ENCODE assay signal across 8 mouse cellular contexts in the genomic region with DNA sequence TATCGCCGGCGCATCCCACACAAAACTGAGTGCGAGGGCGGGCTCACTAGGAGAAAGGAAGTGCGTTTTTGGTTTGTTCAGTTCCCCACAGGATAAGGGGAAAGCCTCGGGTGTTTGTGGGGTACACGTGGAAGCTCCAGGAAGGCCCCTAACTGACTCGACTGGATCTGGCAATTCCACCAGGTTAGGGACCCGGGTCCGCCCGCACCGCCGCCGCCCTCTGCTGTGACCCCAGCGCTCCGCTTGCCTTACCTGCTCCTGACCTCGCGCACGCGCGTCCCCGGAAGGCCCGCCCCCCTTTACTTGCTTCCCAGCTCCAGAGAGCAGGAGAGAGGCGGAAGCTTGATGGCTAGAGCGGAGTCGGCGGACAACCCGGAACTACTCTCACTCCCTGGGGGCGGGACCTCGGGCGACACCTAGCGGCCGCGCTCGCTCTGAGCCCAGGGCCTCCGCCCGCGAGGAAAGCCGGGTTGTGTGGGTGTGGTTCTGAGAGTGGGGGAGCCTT. TPM values are rescaled to one million over a fixed set of nuclear protein-coding genes. Genes with fewer than 3 reads are reported as not detected.
DNase-seq lines count a peak whose midpoint lies in the region; ATAC-seq and TF ChIP-seq lines count a peak whose summit lies in the region.

A gene (minus strand): TSS at position 377 of the 505 bp plus-strand sequence.

- H3K4me3 ChIP-seq in embryonic facial prominence, embryonic 14.5 days (ENCODE audit: low read depth, low read length), result peak within 1 kb of the TSS; percentile 78
- peak within 1 kb of the TSS; percentile 53 for H3K4me3 ChIP-seq in limb, embryonic 14.5 days (replicated peaks; ENCODE audit: low read length)
- peak within 1 kb of the TSS; percentile 56 for H3K4me3 ChIP-seq in midbrain, postnatal 0 days (ENCODE audit: low read depth, low read length)

- no peaks in the 10 kb centered on the region for H3K4me1 ChIP-seq in embryonic facial prominence, embryonic 14.5 days (ENCODE audit: control insufficient read depth, insufficient read depth, low read length)
- no peaks in the 10 kb centered on the region for H3K4me1 ChIP-seq in limb, embryonic 14.5 days (ENCODE audit: control insufficient read depth, insufficient read depth, low read length)
- no peaks in the 10 kb centered on the region for H3K4me1 ChIP-seq in midbrain, postnatal 0 days (ENCODE audit: insufficient read depth, low read length)

- H3K4me2 ChIP-seq in embryonic facial prominence, embryonic 14.5 days (ENCODE audit: low read depth, low read length), result peak within 1 kb of the TSS; percentile 72
- H3K4me2 ChIP-seq in limb, embryonic 14.5 days (replicated peaks; ENCODE audit: low read depth, low read length, severe bottlenecking), result peak within 1 kb of the TSS; percentile 55
- peak within 1 kb of the TSS; percentile 68 for H3K4me2 ChIP-seq in midbrain, postnatal 0 days (ENCODE audit: low read depth, low read length, poor library complexity, severe bottlenecking)

- H3K27ac ChIP-seq in embryonic facial prominence, embryonic 14.5 days (replicated peaks; ENCODE audit: low read depth, low read length), result peak within 1 kb of the TSS; percentile 55; the same call in 1 of the 2 replicates
- no peak within 1 kb of the TSS for H3K27ac ChIP-seq in limb, embryonic 14.5 days (replicated peaks; ENCODE audit: low read depth, low read length)
- H3K27ac ChIP-seq in midbrain, postnatal 0 days (ENCODE audit: low read depth, low read length), result peak within 1 kb of the TSS; percentile 59

- DNase-seq in 3T3-L1 (ENCODE audit: low read depth, low spot score), result peak; percentile 97
- DNase-seq in adrenal gland, postnatal 4 days (ENCODE audit: low spot score in 2 of 2), result peak; percentile 97 to 98
- DNase-seq in embryonic facial prominence, embryonic 14.5 days (ENCODE audit: low spot score), result peak; percentile 98
- DNase-seq in heart, adult 8-10 months (ENCODE audit: low spot score), result peak; percentile 98
- peak; percentile 99 for DNase-seq in kidney, adult 9 months
- DNase-seq in limb, embryonic 14.5 days (ENCODE audit: low spot score), result peak; percentile 96
- peak; percentile 97 for DNase-seq in midbrain, postnatal 0 days (ENCODE audit: low spot score)
- DNase-seq in spleen, postnatal 14 days (ENCODE audit: low spot score in 2 of 2), result peak; percentile 94 to 97

- peak; percentile 99 for TF ChIP-seq CTCF in midbrain, postnatal 0 days (IDR thresholded peaks at IDR 0.05)

- no peaks in the 10 kb centered on the region for H3K9me3 ChIP-seq in embryonic facial prominence, embryonic 14.5 days (ENCODE audit: control insufficient read depth, low read length)
- no peaks in the 10 kb centered on the region for H3K9me3 ChIP-seq in limb, embryonic 14.5 days (ENCODE audit: control insufficient read depth, low read length)
- no peaks in the 10 kb centered on the region for H3K9me3 ChIP-seq in midbrain, postnatal 0 days (ENCODE audit: low read length)

- peak within 1 kb of the TSS; percentile 75 for H3K9ac ChIP-seq in embryonic facial prominence, embryonic 14.5 days (ENCODE audit: low read depth, low read length)
- H3K9ac ChIP-seq in limb, embryonic 14.5 days (ENCODE audit: low read depth, low read length, severe bottlenecking), result peak within 1 kb of the TSS; percentile 60
- peak within 1 kb of the TSS; percentile 63 for H3K9ac ChIP-seq in midbrain, postnatal 0 days (replicated peaks; ENCODE audit: low read length, poor library complexity, severe bottlenecking)

- H3K36me3 ChIP-seq in embryonic facial prominence, embryonic 14.5 days (ENCODE audit: control insufficient read depth, insufficient read depth, low read length), result no peaks in the 10 kb centered on the region
- H3K36me3 ChIP-seq in limb, embryonic 14.5 days (ENCODE audit: control insufficient read depth, insufficient read depth, low read length), result no peaks in the 10 kb centered on the region
- no peaks in the 10 kb centered on the region for H3K36me3 ChIP-seq in midbrain, postnatal 0 days (ENCODE audit: insufficient read depth, low read length)

- peak; percentile 44; the same call in 1 of the 2 replicates for TF ChIP-seq POLR2A in limb, embryonic 14.5 days (IDR thresholded peaks at IDR 0.05; ENCODE audit: borderline replicate concordance, extremely low read depth, insufficient read depth, insufficient read length)

- no peaks in the 10 kb centered on the region for H3K27me3 ChIP-seq in embryonic facial prominence, embryonic 14.5 days (replicated peaks; ENCODE audit: control insufficient read depth, insufficient read depth, low read length)
- no peaks in the 10 kb centered on the region for H3K27me3 ChIP-seq in limb, embryonic 14.5 days (ENCODE audit: control insufficient read depth, insufficient read depth, low read length)
- no peaks in the 10 kb centered on the region for H3K27me3 ChIP-seq in midbrain, postnatal 0 days (ENCODE audit: insufficient read depth, low read length)

- WGBS in embryonic facial prominence, embryonic 14.5 days, result under 1% methylated on average over 35 of the region's 40 CpGs
- under 1% methylated on average over 40 of the region's 40 CpGs for WGBS in limb, embryonic 14.5 days
- under 1% methylated on average over 40 of the region's 40 CpGs for WGBS in midbrain, postnatal 0 days

- ATAC-seq in embryonic facial prominence, embryonic 14.5 days (ENCODE audit: low read depth), result peak; percentile 98
- peak; percentile 99 for ATAC-seq in limb, embryonic 14.5 days (ENCODE audit: low FRiP score, low read depth)
- peak; percentile 98 for ATAC-seq in midbrain, postnatal 0 days (ENCODE audit: low FRiP score)

RNA-seq across cellular contexts. Expression of the gene that starts here (rescaled TPM):
- total RNA-seq in adrenal gland, postnatal 4 days (2021), result 10 to 100 TPM; 79.3 to 84.0 TPM
- 184 and 187 TPM in 2 replicates for polyA plus RNA-seq in embryonic facial prominence, embryonic 14.5 days (2014; fragmentation: Nextera tagmentation; extraction: Ambion mirVana)
- total RNA-seq in heart, adult 8-10 months (2022), result 100 to 1,000 TPM in 3 of 4 experiments, 10 to 100 TPM in 1; 91.8 to 121 (median 111) TPM
- polyA plus RNA-seq in limb, embryonic 14.5 days (2012; rRNA removed), result 198 and 225 TPM in 2 replicates
- polyA plus RNA-seq in limb, embryonic 14.5 days (2014; fragmentation: Nextera tagmentation; extraction: Ambion mirVana), result 179 and 180 TPM in 2 replicates
- total RNA-seq in midbrain, postnatal 0 days (2014; rRNA removed), result 34.3 and 41.7 TPM in 2 replicates
- polyA plus RNA-seq in midbrain, postnatal 0 days (2015; fragmentation: Nextera tagmentation; extraction: Ambion mirVana), result 167 and 171 TPM in 2 replicates
